Mouse (Mus musculus): ENCODE results near the gene Prss46.

Gene Prss46

DNA sequence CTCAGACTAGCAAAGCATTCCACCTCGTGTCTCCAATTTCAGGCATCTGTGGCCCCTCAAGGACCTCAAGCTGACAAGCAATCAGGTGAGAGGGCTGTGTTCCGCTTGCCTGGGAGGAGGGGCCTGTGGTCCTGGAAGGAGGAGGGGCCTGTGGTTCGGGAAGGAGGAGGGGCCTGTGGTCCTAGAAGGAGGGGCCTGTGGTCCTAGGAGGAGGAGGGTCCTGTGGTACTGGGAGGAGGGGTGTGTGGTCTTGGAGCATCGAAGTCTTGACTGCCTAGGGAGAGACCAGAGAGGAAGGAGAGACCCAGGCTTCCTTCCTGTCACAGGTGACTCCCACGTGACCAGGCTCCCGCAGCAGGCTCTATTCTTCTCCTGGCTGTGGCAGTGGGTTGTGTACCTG is 52.3 kb downstream of the Prss46 start:
- DNase-seq (ENCODE audit: low spot score in 2 of 2), result peak in 1 of 2 experiments; percentile 26

DNA sequence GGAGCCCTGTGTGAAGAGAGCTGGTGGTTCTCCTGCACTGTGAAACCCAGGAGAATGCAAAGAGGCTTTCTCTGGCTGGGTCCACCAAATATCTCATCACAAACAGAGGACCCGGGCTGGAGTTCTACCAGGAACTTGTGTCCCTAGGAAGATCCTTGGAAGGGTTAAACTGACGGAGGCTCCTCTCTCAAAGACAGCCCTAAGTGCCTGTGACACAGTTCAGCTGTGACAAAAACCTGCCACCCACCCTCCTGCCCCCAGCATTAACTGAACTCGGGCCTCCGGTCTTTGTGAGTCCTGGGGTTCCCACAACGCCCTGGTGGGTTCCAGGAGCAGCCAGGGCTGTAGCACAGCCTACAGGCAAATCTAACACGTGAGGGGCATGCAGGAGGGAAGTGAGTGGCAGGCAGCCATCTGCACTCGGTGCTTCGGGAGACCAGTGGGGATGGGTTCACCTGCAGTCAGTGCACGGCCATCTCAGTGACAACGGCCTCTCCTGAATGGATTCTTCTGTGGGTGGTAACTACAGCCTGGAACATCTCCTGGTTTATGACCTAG is 55.2 kb downstream of the Prss46 start:
- DNase-seq (ENCODE audit: low spot score in 2 of 2), result no peak

DNA sequence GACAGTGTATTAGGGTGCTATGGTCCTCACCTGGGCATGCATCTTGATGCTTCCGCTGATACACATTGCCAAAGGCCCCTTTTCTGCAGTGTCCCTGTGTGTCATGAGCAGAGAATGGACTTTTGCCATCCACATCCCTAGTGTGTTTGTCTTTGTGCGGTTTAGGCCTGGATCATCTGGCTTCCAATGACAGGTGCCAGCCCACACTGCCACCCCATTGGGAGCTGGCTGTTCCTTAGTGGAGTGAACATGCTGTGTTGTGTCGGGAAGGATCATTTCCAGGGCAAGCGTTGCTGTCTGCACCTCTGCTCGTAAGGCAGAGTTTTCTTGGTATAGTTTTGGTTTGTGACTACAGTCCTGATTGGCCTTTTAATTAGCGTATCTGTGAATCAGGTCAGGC is 56.9 kb downstream of the Prss46 start:
- DNase-seq (ENCODE audit: low spot score in 2 of 2), result no peak

DNA sequence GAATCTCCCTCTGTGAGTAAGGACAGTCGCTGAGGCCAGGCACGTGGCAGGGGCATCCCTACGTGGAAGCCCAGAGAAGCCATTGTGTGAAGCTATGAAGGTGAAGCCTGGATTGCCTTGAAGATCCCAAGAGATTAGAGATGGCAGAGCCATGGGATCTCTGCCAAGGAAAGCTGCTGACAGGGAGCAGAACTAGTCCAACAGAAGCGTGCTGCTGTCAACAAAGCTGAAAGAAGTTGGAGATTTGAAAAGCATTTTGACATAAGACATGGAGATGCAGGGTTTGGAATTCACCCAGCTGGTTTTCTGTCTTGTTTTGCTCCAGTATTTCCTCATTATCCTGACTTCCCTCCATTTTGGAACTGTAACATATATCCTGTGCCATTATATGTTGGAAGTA is 58.0 kb downstream of the Prss46 start:
- DNase-seq (ENCODE audit: low spot score in 2 of 2), result no peak

Measured in spleen, postnatal 10 days (tissue).